Mouse (Mus musculus) neural tube, embryonic 11.5 days (tissue): ENCODE measurements around the gene Emc10. TPM values are rescaled to one million over a fixed set of nuclear protein-coding genes. Genes with fewer than 3 reads are reported as not detected.

ENCODE experiments used
- ATAC-seq: fragments of 200-750 bp; cut with Nextera tagmentation; 2 replicates; pipeline ENCODE4 v1.8.0; 2017; ENCODE audit warnings: moderate number of reproducible peaks, mild to moderate bottlenecking, moderate TSS enrichment, moderate library complexity; ENCODE audit not compliant: insufficient read depth, low FRiP score, low TSS enrichment
- DNase-seq: peaks from one replicate; pipeline ENCODE4 v3.0.0-alpha.2; 2015; ENCODE audit warnings: low spot score
- H3K27ac ChIP-seq: fragments of 300-500 bp; sonication (generic); 2 replicates; pipeline ENCODE4 v1.5.1; 2014; ENCODE audit warnings: low read depth, mild to moderate bottlenecking, low read length
- H3K27me3 ChIP-seq: fragments of 300-500 bp; sonication (generic); 2 replicates; pipeline ENCODE4 v1.6.1; 2014; ENCODE audit warnings: mild to moderate bottlenecking, low read length, mixed read lengths; ENCODE audit not compliant: control insufficient read depth, insufficient read depth
- H3K36me3 ChIP-seq: fragments of 300-500 bp; sonication (generic); 2 replicates; pipeline ENCODE4 v1.6.1; 2014; ENCODE audit warnings: mild to moderate bottlenecking, low read length, moderate library complexity, mixed read lengths; ENCODE audit not compliant: control insufficient read depth, insufficient read depth
- H3K4me1 ChIP-seq: fragments of 300-500 bp; sonication (generic); 2 replicates; pipeline ENCODE4 v1.6.1; 2014; ENCODE audit warnings: low read length, mixed read lengths; ENCODE audit not compliant: control insufficient read depth, insufficient read depth
- H3K4me2 ChIP-seq: fragments of 300-500 bp; sonication (generic); 2 replicates; pipeline ENCODE4 v1.6.1; 2014; ENCODE audit warnings: low read depth, mild to moderate bottlenecking, moderate library complexity
- H3K4me3 ChIP-seq: fragments of 300-500 bp; sonication (generic); 2 replicates; pipeline ENCODE4 v1.5.1; 2014; ENCODE audit warnings: low read depth, low read length
- H3K9ac ChIP-seq: fragments of 300-500 bp; sonication (generic); 2 replicates; pipeline ENCODE4 v1.6.1; 2014; ENCODE audit warnings: mild to moderate bottlenecking, low read length
- H3K9me3 ChIP-seq: fragments of 300-500 bp; sonication (generic); 2 replicates; pipeline ENCODE4 v1.6.1; 2016; ENCODE audit warnings: low read length; ENCODE audit not compliant: control insufficient read depth
- whole genome bisulfite sequencing: fragments of 180-500 bp; shearing (Covaris S2); extraction: QIAGEN DNeasy Blood & Tissue Kit; methylation state at CpG from one replicate; pipeline ENCODE4 v1.1.7; 2014; 5-methylcytosine and 5-hydroxymethylcytosine counted together
- polyA plus RNA-seq: library from polyadenylated mRNA; unstranded; fragments of >200 nt; fragmentation: Nextera tagmentation; extraction: Ambion mirVana; gene quantifications from 2 replicates; pipeline ENCODE4 v1.2.1, GENCODE M21; 2014

Emc10 gene
- polyA plus RNA-seq, 1 experiment from 2014 or later, result 110 TPM

DNA sequence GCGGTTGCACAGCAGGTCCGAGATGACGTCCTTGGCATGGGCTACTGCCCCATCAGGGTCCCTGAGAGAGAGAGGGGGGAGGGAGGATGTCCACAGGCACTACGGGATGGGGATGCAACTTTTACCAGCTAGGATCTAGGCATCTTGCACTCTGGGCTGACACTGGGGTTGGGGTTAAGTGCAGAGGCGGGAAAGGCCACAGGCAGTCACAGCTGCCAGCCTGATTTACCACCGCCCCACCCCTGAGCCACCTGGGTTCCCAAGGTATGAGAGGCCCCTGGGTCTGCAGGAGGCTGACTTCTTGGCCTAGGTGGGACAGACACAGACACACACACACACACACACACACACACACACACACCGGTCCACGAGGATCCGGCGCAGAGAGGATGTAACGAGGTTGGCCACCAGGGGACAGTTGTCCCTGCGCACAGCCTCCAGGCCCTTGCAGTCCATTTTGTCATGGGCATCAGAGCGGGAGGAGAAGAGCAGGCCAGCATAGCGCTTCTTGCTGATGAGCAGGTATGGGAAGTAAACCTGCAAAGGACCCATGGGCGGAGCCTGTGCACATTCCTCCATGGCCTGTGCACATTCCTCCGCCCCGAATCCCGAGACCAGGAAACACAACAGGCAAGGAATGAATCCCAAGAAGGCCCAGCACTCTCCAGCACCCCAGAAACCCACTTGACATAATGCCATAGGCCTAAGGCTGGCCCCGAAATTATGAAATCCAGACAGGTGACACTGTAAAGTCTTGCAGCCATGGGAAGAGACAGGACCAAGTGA is 38.5 kb upstream of the Emc10 start:
- Histone ChIP-seq H3K4me3 (no peak overlapping the region), H3K27me3 (no peaks in the 10 kb centered on the region), H3K4me2 (no peak overlapping the region), H3K4me1 (no peaks in the 10 kb centered on the region), H3K27ac (no peak overlapping the region), H3K9me3 (no peaks in the 10 kb centered on the region), H3K9ac (no peak overlapping the region), H3K36me3 (peaks cover 19% of the 10 kb centered on the region)
- DNase-seq (no peak), ATAC-seq (no peak)
- whole genome bisulfite sequencing, result 85% methylated on average over 19 of the region's 19 CpGs

DNA sequence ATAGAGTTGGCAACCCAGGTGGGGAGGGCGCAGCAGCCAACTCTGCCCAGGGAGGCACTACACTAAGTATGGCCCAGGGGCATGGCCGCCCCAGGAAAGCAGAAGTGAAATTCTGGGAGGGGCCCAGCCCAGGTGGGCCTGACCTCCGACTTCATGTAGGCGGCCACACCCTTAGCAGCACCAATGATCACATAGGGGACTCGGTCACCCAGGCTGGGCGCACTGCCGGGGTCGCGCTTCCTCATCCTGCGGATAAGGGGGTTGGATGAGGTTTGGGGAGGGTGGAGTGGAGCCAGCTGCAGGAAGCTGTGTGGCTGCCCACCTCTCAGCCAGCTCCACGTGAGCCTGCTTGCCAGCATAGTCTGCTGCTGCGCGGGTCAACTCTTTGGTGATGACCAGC is 37.9 kb upstream of the Emc10 start:
- H3K4me3 ChIP-seq, result no peak overlapping the region
- ATAC-seq (no peak), DNase-seq (no peak)
- WGBS, result 91% methylated on average over 13 of the region's 13 CpGs
- no peak overlapping the region for H3K4me2 ChIP-seq
- no peaks in the 10 kb centered on the region for H3K4me1 ChIP-seq
- no peak overlapping the region for H3K27ac ChIP-seq
- H3K27me3 ChIP-seq, result no peaks in the 10 kb centered on the region
- H3K36me3 ChIP-seq, result peaks cover 16% of the 10 kb centered on the region
- H3K9me3 ChIP-seq, result no peaks in the 10 kb centered on the region
- no peak overlapping the region for H3K9ac ChIP-seq

DNA sequence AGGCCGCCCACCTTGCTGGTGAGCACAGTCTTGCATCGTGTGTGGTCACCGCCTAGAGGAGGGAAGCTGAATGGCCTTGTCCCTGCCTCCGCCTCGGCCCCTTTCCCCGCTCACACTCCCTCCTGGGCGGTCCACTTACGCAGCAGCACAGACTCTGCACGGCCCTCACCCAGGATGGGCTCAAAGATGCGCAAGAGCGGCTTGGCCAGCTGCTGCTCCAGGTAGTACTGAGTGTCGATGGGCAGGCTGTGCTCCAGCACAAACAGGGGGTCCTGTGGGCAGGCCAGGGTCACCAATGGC is 37.4 kb upstream of the Emc10 start:
- Histone ChIP-seq H3K4me2 (no peak overlapping the region), H3K9ac (no peak overlapping the region), H3K36me3 (peaks cover 12% of the 10 kb centered on the region), H3K4me3 (no peak overlapping the region), H3K27me3 (no peaks in the 10 kb centered on the region), H3K27ac (no peak overlapping the region), H3K9me3 (no peaks in the 10 kb centered on the region), H3K4me1 (no peaks in the 10 kb centered on the region)
- 75% methylated on average over 12 of the region's 12 CpGs for WGBS
- no peak for ATAC-seq
- no peak for DNase-seq

GRCm38 (mm10) chr7:44532918-44533745 is 36.8 kb upstream of the Emc10 start:
- no peak for ATAC-seq
- Histone ChIP-seq H3K9ac (no peak overlapping the region), H3K27me3 (no peaks in the 10 kb centered on the region), H3K36me3 (peaks cover 9% of the 10 kb centered on the region), H3K4me1 (no peaks in the 10 kb centered on the region), H3K9me3 (no peaks in the 10 kb centered on the region), H3K4me2 (no peak overlapping the region), H3K4me3 (no peak overlapping the region), H3K27ac (no peak overlapping the region)
- WGBS, result 88% methylated on average over 29 of the region's 29 CpGs
- DNase-seq, result no peak

GRCm38 (mm10) chr7:44531946-44532732 is 35.8 kb upstream of the Emc10 start, which contains the start of gene Spib:
TSS of gene Spib (minus strand) at chr7:44532071.
- H3K4me2 ChIP-seq, result no peak within 1 kb of the TSS
- H3K9me3 ChIP-seq, result no peaks in the 10 kb centered on the region
- WGBS, result 86% methylated on average over 4 of the region's 4 CpGs
- peaks cover 5% of the 10 kb centered on the region for H3K36me3 ChIP-seq
- H3K27me3 ChIP-seq, result no peaks in the 10 kb centered on the region
- ATAC-seq, result no peak
- no peaks in the 10 kb centered on the region for H3K4me1 ChIP-seq
- DNase-seq, result no peak
- no peak within 1 kb of the TSS for H3K9ac ChIP-seq
- no peak within 1 kb of the TSS for H3K27ac ChIP-seq
- H3K4me3 ChIP-seq, result no peak within 1 kb of the TSS

- no peak overlapping the region for H3K9ac ChIP-seq
- 50% methylated on average over 5 of the region's 5 CpGs for WGBS
- DNase-seq (no peak), ATAC-seq (no peak)
- no peak overlapping the region for H3K4me2 ChIP-seq
- H3K36me3 ChIP-seq, result 0 out of 2 replicates have a peak, but pooled peaks cover 3% of the 10 kb centered on the region
- H3K9me3 ChIP-seq, result no peaks in the 10 kb centered on the region
- no peaks in the 10 kb centered on the region for H3K4me1 ChIP-seq
- H3K27me3 ChIP-seq, result 0 out of 2 replicates have a peak, but pooled peaks cover 2% of the 10 kb centered on the region
- no peak overlapping the region for H3K27ac ChIP-seq
- H3K4me3 ChIP-seq, result no peak overlapping the region
Measured at GRCm38 (mm10) chr7:44531207-44531606, 34.9 kb upstream of the Emc10 start.

- peaks cover 5% of the 10 kb centered on the region; the same call in 1 of the 2 replicates for H3K27me3 ChIP-seq
- ATAC-seq (no peak), DNase-seq (no peak)
- no peak overlapping the region for H3K4me2 ChIP-seq
- H3K4me3 ChIP-seq, result no peak overlapping the region
- no peak overlapping the region for H3K27ac ChIP-seq
- H3K36me3 ChIP-seq, result 0 out of 2 replicates have a peak, but pooled peaks cover 3% of the 10 kb centered on the region
- H3K4me1 ChIP-seq, result no peaks in the 10 kb centered on the region; the same call in 1 of the 2 replicates
- H3K9ac ChIP-seq, result no peak overlapping the region
- 70% methylated on average over 3 of the region's 3 CpGs for WGBS
- no peaks in the 10 kb centered on the region for H3K9me3 ChIP-seq
Measured at GRCm38 (mm10) chr7:44530507-44530906, 34.2 kb upstream of the Emc10 start.

DNA sequence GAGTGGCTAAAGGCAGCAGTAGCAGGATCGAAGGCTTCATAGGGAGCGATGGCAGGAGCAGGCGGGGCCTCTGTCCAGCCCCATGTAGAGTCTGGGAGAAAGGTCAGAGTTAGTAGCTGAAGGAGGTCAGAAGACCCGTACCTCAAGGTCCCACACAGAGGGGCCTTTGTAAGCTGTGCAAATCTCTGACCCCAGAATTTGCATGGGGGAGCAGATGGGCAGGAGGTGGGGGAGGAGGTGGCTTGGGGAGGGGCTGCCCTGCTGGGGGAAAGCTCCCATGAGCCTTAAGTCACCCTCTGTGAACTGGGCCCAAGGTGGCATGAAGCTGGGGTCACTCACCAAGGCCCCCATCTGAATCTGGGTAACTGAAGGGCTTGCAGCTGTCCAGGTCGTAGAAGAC is 33.2 kb upstream of the Emc10 start:
- no peak for DNase-seq
- WGBS, result 59% methylated on average over 5 of the region's 5 CpGs
- Histone ChIP-seq H3K4me3 (no peak overlapping the region), H3K9ac (no peak overlapping the region), H3K27ac (no peak overlapping the region), H3K4me2 (no peak overlapping the region), H3K9me3 (no peaks in the 10 kb centered on the region), H3K36me3 (0 out of 2 replicates have a peak, but pooled peaks cover 3% of the 10 kb centered on the region), H3K4me1 (no peaks in the 10 kb centered on the region; the same call in 1 of the 2 replicates), H3K27me3 (peaks cover 15% of the 10 kb centered on the region)
- no peak for ATAC-seq
